Mouse (Mus musculus) gastrocnemius, postnatal 4 days (tissue): ENCODE measurements around the gene Amz1. TPM values are rescaled to one million over a fixed set of nuclear protein-coding genes. Genes with fewer than 3 reads are reported as not detected.

Experiments used
- DNase-seq, 2 experiments: peaks; one replicate each; pipeline ENCODE4 v3.0.0; 2021 to 2022; ENCODE audit warnings: low spot score in 2 of 2, mixed read lengths in 2 of 2
- long read RNA-seq, 2 experiments: library from polyadenylated mRNA; stranded (forward); transcript quantifications; one replicate each; pipeline ENCODE4 v2.0.0; 2021
- total RNA-seq, 2 experiments: library from RNA; stranded (reverse); gene quantifications; 2 replicates each; pipeline ENCODE4 v1.2.3; 2021

The Amz1 gene
- total RNA-seq: under 1 TPM; 0.39 to 0.62 TPM
- long read RNA-seq, experiment 1, partial matches to known transcripts: 0 of 2 reads
- long read RNA-seq, experiment 1, other reads (novel, unspliced or antisense): 2 of 2 reads
- long read RNA-seq, experiment 2, partial matches to known transcripts: 2 of 3 reads
- long read RNA-seq, experiment 2, other reads (novel, unspliced or antisense): 1 of 3 reads

DNA sequence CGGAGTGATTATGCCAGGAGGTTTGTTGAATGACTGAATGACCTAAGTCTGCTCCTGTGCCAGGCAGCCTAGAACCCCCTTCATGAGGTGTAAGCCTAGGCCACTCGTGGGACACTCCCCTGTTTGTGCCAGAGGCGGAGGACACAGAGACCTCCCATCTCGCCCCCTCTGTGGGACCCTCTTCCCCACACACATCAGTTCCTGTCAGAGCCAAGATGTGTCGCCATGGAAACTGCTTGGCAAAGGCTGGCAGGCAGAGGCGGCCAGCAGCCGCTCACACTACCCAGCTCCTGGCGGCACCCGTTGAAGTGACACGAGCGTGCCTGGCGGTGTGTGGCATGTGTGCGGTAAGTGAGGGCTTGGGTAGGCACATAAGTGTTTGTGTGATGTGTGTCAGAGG lies at the start of gene Amz1:
Gene Amz1, plus strand, starts transcription at position 306 of the 400 bp plus-strand sequence.
- DNase-seq: no peak

DNA sequence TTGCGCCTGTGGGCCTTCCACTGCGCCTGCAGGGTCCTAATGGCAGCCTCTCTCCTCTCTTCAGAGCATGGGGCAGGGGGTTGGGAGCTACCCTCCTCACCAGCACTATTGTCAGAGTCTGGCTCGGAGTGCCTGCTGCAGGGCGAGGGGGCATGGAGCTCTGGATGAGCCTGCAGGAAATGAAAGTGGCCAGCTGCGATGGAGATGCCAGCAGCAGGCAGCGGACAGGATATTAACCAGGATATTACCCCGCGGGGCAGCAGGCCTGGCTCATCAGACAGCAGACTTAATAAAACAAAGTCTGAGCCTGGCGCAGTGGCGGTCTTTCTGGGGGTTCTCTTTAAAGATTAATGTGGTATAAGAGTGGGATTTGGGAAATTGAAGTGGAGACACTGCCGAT lies 48.8 kb upstream of the Amz1 start:
- no peak for DNase-seq

DNA sequence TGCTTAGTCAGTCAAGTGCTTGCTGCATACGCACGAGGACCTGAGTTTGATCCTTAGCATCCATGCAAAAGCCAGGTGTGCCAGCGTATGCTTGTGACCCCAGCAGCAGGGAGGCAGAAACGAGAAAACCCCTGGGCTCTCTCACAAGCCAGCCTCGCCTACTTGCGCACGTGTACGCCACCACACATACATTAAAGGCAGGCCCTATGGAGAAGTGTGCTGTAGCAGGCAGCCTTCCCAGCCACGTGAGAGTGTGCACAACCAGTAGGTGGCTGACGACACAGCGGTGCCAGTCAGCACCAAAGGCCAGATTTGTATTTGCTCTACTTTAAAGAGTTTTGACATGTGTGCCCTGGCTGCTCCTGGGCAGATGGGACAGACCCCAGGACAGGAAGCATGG lies 48.3 kb upstream of the Amz1 start:
- DNase-seq: no peak

DNA sequence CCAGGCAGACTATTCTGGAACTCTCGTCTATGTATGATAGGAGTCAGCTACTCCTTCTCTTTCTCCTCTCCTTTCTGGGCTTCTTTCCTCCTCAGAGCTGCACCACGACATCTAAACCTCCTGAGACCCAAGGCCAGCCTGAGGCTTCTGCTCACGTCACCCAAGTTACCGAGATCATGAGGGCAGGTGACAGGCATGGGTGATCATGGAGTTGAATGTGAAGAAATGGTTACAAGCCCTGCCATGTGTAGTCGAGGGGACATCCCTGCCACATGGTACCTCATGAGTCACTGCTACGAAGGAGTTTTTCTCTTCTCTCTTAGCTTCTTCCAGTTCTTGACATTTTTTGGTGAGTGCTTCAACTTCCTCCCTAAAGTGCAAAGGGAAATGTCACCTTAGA lies 46.8 kb upstream of the Amz1 start:
- DNase-seq: no peak

DNA sequence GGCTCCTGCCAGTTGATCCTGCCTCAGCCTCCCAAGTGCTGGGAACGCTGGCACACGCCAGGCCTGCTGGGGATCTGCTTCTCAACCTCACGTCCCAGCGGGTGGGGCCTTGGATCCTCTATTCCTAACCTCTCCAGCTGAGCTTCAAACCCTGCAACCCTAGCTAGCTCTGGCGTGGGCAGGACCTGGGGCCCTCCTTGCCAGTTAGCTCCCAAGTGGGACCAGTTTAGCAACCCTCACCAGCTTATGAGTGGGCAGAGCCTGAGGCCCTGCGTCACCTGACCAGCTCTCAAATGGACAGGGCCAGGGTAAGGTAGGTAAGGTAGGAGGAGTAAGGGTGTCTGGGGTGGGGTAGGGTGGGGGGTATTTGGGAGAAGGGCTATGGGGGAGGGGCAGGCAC lies 43.9 kb upstream of the Amz1 start:
- no peak for DNase-seq

DNA sequence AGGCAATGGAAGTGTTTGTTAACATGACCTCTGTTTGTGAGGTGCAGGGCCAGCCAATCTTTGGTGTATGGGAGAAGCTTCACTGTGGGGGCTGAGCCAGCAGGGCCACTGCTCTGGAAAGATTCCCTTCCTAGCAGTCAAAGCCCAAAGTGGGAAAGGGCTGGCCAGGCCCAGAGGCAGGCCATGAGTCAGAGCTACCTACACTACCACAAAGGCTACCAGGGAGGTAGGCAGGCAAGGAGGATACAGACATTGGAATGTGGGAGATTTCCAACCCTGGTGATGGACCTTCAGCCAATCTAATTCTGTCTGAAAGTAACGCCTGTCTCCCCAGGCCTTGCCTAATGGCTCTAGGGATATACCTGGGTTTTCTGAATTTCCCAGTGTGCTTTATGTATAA lies 43.0 kb upstream of the Amz1 start:
- no peak for DNase-seq

DNA sequence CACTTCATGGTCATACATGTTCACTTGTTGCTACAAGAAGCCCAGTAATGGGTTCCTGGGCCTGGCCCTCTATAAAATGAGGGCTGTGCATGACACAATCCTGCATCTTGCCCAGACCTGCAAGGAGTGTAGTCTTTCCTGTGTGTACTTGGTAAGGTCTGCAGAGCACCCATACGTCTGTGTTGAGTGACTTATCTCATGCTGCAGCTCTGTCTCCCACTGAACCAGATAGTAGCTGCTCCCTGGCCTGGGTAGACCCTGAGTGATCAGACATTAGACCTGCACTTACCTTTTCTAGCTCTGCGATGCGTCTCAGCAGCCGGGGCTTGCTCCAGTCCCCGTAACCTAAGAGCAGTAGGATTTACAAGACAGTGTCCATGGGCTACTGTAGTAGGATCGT lies 41.8 kb upstream of the Amz1 start:
- no peak for DNase-seq

DNA sequence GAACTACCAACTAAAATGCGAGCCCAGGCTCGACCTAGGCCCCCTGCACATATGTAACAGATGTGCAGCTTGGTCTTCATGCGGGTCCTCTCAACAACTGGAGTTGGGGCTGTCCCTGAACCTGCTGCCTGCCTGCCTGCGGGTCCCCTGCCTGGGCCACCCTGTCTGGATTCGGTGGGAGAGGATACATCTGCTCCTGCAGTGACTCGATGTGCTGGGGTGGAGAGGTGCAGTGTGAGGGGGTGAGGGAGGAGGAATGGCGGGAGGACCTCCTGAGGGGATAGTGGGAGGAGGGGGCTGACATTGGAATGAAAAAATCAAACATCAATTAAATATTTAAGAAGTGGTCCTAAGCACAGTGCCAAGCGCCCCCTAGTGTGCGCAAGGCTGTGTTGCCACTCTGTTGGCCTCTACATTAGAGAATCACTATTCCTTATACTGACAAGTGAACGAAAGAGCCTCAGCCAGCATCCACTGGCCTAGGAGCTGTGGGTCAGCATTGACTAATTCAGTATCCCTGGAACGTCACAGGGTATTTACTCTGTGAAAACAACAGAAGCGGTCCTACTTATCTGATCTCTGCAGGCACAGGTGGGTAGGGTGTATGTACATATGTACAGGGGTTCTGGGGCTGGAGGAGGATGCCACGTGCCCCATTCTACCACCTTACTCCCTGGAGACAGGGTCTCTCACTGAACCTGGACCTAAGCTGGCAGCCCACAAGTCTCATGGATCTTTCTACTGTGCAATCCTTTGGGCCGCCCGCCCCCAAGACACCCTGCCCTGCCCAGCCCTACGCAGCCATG lies 39.4 kb upstream of the Amz1 start:
- DNase-seq: peak in 1 of 2 experiments; percentile 41

DNA sequence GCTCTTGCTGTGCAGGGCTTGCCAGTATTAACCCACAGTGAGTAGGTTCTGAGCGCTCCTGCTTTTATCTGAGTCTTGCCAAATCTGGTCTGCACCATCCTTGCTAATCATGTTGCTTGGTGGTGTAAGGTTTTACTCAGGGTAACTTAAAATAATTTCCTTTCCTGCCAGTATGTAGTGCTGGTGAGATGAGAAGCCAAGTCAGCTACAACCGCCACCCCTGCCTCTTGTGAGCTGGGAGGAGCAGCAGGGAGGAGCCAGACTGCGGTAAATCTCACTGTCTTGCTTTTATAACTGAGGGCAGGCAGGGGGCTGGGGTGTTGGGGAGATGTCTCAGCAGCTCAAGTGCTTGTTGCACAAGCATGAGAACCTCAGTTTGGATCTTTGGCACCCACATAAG lies 35.5 kb upstream of the Amz1 start:
- DNase-seq: no peak

DNA sequence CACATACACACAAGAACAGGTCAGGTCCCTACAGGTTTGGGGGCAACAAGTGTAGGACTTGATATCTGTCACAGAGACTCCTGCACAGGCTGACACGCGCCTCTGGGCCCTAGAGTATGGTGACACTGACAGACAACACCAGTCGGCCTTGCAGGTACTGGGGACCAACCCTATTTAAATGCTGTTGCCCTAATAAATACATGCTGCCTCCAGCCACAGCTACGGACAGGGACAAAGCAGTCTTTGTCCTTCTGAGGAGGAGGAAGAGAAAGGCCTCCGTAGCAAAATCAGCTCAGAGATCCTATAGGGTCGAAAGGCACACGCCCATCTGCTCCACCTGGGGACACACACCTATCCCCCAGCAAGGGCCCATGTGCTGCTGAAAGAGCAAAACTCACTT lies 27.9 kb upstream of the Amz1 start:
- no peak for DNase-seq

DNA sequence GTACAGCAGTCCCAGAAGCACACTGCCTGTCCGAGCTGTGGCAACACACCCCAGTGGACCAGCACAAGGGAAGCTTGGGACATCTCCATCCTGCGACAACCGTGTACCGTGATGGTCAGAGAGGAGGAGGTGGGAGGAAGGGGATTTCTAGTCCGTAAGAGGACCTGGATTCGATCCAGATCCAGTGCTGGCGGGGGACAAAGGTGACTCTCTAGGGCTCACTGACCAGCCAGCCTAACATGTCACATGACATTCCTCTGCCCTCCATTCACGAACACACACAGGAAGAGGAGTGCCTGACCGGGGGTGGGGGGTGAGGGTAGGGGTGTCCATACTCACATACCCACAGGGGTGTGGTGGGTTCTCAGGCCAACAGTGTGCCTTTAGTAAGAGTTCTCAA lies 24.2 kb upstream of the Amz1 start:
- no peak for DNase-seq

DNA sequence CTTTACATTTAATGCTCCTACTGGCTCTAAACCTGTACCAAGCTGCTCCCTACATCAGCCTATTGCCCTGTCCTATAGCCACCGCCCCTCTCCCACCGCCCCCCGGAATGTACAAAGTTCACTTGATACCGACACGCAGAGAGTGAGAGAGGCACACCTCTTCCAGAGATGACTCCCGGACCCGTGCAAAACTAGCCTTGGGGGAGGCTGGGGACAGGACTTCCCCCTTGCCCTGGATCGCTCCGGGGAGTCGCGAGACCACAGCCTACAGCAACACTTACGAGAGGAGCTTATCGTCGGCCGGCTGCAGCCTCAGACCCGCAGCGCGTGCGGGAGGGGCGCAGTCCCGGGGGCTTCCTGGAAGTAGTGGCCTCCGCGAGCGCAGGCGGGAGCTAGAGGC lies 22.3 kb upstream of the Amz1 start:
- no peak for DNase-seq

DNA sequence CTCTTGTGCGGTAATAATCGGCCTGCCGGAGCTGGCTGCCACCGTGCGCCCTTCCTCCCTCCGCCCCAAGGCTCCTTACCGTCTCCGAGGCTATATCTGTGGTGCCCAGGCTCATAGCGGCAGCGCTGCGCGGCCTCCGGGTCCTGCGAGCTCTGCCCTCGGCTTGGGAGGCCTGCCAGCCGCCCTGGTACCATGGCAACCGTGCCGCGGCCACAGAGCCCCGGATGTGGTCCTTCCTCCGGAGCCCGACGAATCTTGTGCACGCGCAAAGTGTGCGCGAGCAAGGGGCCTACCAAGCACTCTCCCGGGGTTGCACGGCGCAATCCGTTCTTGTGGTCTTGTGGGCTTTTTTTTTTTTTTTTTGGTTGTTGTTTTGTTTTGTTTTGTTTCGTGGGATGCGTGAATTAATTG lies 21.8 kb upstream of the Amz1 start, which contains the start of gene Iqce:
Gene Iqce, minus strand, starts transcription at position 276 of the 411 bp plus-strand sequence.
- peak; percentile 95 for DNase-seq

DNA sequence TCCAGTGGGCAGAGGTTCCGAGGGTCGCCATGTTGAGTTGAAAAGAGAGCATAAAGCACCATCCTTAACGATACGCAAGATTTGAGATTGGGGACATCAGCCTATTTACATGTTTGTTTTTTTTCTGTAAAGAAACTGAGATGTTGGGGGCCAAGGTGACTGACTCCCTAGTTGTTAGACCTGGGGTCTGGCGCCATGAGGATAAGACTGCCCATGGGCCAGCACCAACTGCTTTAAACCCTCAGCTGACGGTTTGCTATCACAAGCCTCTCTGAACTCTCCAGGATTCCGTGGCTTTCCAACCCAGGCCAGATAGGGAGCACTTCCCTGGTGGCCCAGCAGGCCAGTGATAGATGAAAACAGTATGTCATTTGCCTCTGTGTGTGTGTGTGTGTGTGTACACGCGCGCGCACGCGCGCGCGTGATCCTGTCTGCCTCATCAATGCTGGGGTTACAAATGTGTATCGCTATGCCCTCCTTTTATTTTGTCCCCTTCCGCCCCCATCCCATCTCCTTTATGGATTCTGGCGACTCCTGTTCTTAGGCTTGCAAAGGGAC lies 21.2 kb upstream of the Amz1 start:
- no peak for DNase-seq

DNA sequence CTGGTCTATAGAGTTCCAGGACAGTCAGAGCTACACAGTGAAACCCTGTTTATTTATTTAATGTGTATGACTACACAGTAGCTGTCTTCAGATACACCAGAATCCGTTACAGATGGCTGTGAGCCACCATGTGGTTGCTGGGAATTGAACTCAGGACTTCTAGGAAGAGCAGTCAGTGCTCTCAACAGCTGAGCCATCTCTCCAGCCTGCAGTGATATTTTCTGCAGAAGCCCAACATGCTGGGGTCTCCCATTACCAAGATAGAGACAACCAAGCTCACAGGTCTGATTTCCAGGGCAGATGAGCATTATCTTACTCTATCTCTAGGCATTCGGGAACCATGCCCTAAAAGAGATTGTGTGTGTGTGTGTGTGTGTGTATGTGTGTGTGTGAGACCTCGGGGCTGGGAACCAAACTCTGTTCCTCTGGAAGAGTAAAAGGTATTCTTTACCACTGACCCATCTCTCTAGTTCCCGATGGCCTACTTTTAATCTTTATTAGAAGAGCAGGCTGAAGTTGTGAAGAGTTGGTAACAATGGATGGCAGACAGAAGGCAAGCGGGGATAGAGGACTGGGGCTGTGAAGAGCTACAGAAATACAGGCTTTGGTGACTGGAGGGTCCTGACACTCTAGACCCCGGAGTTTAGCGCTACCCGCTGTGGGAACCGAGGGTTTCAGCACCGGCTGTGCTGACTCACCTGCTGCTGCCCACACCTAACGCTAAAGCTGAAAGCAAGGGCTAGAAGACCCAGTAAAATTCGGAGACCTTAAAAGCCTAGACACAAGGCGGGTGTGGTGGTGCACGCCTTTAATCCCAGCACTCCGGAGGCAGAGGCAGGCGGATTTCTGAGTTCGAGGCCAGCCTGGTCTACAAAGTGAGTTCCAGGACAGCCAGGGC lies 20.2 kb upstream of the Amz1 start:
- no peak for DNase-seq

DNA sequence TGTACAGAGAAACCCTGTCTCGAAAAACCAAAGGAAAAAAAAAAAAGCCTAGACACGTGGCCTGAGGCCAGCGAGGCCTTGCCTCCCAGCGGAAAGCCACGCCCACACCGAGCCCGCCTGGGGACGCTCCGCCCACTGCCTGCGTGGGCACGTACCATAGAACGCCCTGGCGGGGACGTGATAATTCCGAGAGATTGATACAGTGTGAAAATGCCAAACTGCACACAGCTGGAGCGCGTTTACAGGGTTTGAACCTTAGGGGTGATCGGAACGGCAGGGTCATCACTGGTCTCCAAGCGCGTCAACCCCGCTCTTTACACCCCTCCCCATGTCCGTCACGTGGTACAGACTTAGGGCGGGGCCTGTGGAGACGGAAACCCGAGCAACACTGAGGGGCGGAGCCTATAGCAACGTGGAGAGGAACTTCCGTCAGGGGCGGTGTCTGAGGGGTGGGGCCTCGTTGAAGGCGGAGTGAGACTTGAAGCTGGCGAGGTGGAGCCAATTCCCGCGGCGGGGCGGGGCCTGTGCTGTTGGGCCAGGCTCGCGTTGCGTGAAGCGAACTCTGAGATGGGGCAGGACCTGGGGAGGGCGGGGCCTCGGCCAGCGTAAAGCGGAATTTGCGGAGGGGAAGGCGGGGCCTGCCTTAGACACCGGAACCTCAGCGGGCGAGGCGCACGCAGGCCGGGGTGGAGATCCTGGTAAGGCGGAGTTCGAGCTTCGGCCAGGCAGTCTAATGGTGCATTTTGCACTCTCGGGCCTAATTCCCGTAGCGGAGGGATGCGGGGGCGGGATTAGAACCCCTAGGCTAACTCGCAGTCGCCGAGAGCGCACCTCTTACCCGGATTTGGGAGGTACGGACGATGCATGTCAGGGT lies 19.3 kb upstream of the Amz1 start, which contains the start of gene Brat1:
Gene Brat1, plus strand, starts transcription at position 634 of the 874 bp plus-strand sequence.
- DNase-seq: peak; percentile 99 to 100

DNA sequence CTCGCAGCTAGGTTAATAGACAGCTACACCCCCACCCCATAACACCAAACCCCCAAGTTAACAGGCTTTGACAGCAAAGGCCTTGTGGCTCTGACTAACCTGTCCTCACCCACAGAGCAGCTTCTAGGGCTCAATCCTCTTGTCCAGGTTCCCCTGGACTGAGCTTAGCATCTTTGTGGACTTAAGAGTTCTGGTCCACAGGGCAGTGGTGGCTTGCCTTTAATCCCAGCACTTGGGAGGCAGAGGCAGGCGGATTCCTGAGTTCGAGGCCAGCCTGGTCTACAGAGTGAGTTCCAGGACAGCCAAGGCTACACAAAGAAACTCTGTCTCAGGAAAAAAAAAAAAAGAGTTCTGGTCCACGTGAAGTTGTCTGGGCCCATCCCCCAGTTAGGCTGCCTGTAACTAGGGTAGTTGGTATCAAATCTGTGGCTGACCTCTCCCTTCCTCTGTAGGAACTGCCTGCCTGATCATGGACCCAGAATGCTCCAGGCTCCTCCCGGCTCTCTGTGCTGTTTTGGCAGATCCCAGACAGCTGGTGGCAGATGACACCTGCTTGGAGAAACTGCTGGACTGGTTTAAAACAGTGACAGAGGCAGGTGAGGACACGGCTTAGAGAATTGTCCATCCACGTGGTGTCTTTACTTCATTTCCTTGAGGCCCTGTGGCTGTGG lies 18.3 kb upstream of the Amz1 start:
- no peak for DNase-seq

DNA sequence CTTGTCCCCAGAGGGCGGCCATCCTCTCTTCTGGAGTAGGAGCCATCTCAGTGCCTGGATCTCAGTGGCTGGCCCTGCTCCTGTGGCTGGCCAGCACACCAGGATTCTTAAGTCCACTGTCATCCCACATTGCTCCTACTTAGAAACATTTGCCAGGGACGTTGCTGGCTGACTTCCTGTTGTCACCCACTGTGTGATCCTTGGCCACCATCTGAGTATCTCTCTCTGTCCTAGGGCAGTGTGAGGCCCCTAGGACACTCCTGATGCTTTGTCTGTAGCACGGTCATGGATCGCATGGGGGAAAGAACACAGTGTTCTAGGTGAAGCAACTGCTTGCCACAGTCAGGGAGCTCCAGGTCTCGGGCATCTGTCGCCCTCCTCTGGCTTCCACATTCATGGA lies 13.6 kb upstream of the Amz1 start:
- DNase-seq: no peak

DNA sequence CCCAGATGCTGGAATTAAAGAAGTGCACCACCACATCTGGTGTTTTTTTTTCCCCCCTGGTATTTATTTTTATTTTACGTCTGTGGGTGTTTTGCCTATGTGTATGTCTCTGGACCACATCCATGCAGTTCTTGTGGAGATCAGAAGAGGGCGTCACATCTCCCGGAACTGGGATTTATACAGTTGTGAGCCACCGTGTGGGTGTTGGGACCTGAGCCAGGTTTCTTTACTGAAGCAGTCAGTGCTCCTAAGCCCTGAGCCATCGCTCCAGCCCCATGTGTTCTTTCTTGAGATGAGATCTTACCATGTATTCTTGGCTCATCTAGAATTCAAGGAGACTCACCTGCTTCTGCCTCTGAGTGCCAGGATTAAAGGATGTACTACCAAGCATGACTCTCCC lies 12.9 kb upstream of the Amz1 start:
- no peak for DNase-seq

DNA sequence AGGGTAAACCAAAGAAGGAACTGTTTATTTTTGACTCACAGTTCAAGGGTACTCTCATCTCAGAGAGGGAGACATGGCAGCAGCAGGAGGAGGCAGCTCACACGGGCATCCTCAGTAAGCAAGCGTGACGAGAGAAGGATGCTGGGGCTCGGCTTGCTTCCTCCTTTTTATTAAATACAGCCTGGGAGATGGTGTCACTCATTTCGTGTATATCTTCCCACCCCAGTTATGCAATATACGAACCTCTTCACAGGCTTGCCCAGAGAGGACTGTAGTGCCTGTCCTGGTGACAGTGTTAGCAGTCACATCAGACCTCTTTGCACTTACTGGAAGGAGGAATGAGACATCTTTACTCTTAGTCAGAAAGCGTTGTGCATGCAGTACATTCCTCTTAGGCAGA lies 3.2 kb upstream of the Amz1 start:
- DNase-seq: no peak
